Mouse (Mus musculus) kidney, adult 8-10 months (tissue): ENCODE data around the gene Plcl1.
"Not testable (repeated sequence)": the region's sequence is repeated elsewhere in the genome, so short reads cannot be mapped to it uniquely, and the experiment has no call there.

Experiments used
- DNase-seq, 2 experiments: peaks; one replicate each; pipeline ENCODE4 v3.0.0; 2022

Gene Plcl1

GRCm38 (mm10) chr1:55445043-55445688 is 39.4 kb downstream of the Plcl1 start:
- no peak for DNase-seq

GRCm38 (mm10) chr1:55445689-55446044 is 39.9 kb downstream of the Plcl1 start:
- DNase-seq = no peak

- DNase-seq = no peak
Measured at GRCm38 (mm10) chr1:55446273-55446672, 40.6 kb downstream of the Plcl1 start.

- DNase-seq = no peak
Measured at GRCm38 (mm10) chr1:55446876-55447275, 41.2 kb downstream of the Plcl1 start.

GRCm38 (mm10) chr1:55447661-55448060 is 41.9 kb downstream of the Plcl1 start:
- no peak for DNase-seq

- no peak for DNase-seq
Measured at GRCm38 (mm10) chr1:55448104-55448503, 42.4 kb downstream of the Plcl1 start.

- DNase-seq = no peak
Measured at GRCm38 (mm10) chr1:55449779-55450178, 44.1 kb downstream of the Plcl1 start.

- DNase-seq = no peak
Measured at GRCm38 (mm10) chr1:55454119-55454518, 48.4 kb downstream of the Plcl1 start.

GRCm38 (mm10) chr1:55462301-55462700 is 56.6 kb downstream of the Plcl1 start:
- peak in 1 of 2 experiments; percentile 31 for DNase-seq

GRCm38 (mm10) chr1:55473756-55474155 is 68.0 kb downstream of the Plcl1 start:
- DNase-seq = no peak

GRCm38 (mm10) chr1:55474976-55475375 is 69.3 kb downstream of the Plcl1 start:
- no peak for DNase-seq

- DNase-seq = not testable (repeated sequence)
Measured at GRCm38 (mm10) chr1:55487371-55487770, 81.7 kb downstream of the Plcl1 start.

GRCm38 (mm10) chr1:55488261-55488660 is 82.5 kb downstream of the Plcl1 start:
- DNase-seq = no peak

- no peak for DNase-seq
Measured at GRCm38 (mm10) chr1:55489355-55489754, 83.6 kb downstream of the Plcl1 start.

- no peak for DNase-seq
Measured at GRCm38 (mm10) chr1:55499872-55500271, 94.2 kb downstream of the Plcl1 start.

GRCm38 (mm10) chr1:55500981-55501682 is 95.4 kb downstream of the Plcl1 start:
- no peak for DNase-seq

GRCm38 (mm10) chr1:55505811-55506210 is 100.1 kb downstream of the Plcl1 start:
- peak; percentile 19 to 29 for DNase-seq

GRCm38 (mm10) chr1:55507061-55507460 is 101.3 kb downstream of the Plcl1 start:
- no peak for DNase-seq

- DNase-seq = no peak
Measured at GRCm38 (mm10) chr1:55509587-55509986, 103.9 kb downstream of the Plcl1 start.

GRCm38 (mm10) chr1:55512165-55512564 is 106.4 kb downstream of the Plcl1 start:
- no peak for DNase-seq

- not testable (repeated sequence) for DNase-seq
Measured at GRCm38 (mm10) chr1:55512799-55513198, 107.1 kb downstream of the Plcl1 start.

GRCm38 (mm10) chr1:55517182-55517581 is 111.5 kb downstream of the Plcl1 start:
- DNase-seq = no peak

- DNase-seq = no peak
Measured at GRCm38 (mm10) chr1:55523966-55524365, 118.2 kb downstream of the Plcl1 start.

- no peak for DNase-seq
Measured at GRCm38 (mm10) chr1:55525100-55525499, 119.4 kb downstream of the Plcl1 start.

GRCm38 (mm10) chr1:55525748-55526147 is 120.0 kb downstream of the Plcl1 start:
- DNase-seq = no peak
